Mouse (Mus musculus) stomach, postnatal 0 days (tissue): ENCODE data around the gene Pabpn1l.

Source experiments
- CTCF ChIP-seq: IDR thresholded peaks from 2 replicates; pipeline ENCODE4 v1.5.1; 2016; ENCODE audit warnings: antibody characterized with exemption, low read depth, mild to moderate bottlenecking, moderate library complexity
- EP300 ChIP-seq: optimal IDR thresholded peaks from 2 replicates; pipeline ENCODE3; 2016; ENCODE audit warnings: antibody characterized with exemption

DNA sequence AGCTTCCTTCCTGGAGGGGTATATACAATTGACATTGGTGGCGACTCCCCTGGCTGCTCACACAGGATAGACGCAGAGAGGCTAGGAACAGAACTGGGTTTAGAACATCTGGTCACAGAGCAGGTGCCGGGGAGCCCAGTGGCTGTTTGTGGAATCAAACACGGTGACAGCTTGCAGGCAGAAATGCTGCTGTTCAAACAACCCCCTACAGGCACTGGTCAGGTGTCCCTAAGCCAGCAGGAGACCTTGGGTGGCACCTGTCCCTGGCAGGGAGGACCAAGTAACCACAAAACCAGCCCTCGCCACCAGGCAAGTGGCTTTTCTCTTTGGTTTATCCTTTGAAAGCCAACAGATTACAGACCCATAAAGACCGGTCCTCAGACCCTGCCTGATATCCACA, 49.4 kb upstream of the Pabpn1l start:
- no peak for TF ChIP-seq CTCF
- no peak for TF ChIP-seq EP300
